Mouse (Mus musculus) cortical plate, adult 2 months (tissue): ENCODE data around the gene Cblc.

ENCODE experiments used
- CTCF ChIP-seq: fragments of 200-500 bp; IDR thresholded peaks from 2 replicates; pipeline ENCODE4 v1.5.1; 2011; ENCODE audit warnings: mild to moderate bottlenecking, control low read depth, low read length; ENCODE audit not compliant: insufficient read depth; ENCODE audit errors: extremely low read depth
- POLR2A ChIP-seq: fragments of 200-500 bp; IDR thresholded peaks from 2 replicates; pipeline ENCODE4 v1.6.1; 2011; ENCODE audit warnings: mild to moderate bottlenecking, low read length, control low read depth; ENCODE audit not compliant: insufficient read depth; ENCODE audit errors: extremely low read depth

- no peak for TF ChIP-seq CTCF
- no peak for TF ChIP-seq POLR2A
Measured at GRCm38 (mm10) chr7:19745971-19746370, 50.6 kb downstream of the Cblc start.
